Mouse (Mus musculus): ENCODE measurements around the gene Ccdc6.

The Ccdc6 gene

GRCm38 (mm10) chr10:70095506-70096270 lies 1.2 kb upstream of the Ccdc6 start:
- no peak for DNase-seq

- no peak for DNase-seq
Observed at GRCm38 (mm10) chr10:70097291-70097901, 475 bp downstream of the Ccdc6 start.

GRCm38 (mm10) chr10:70097911-70098569 lies 1.1 kb downstream of the Ccdc6 start:
- peak; percentile 43 for DNase-seq

- no peak for DNase-seq
Observed at GRCm38 (mm10) chr10:70098626-70099025, 1.7 kb downstream of the Ccdc6 start.

GRCm38 (mm10) chr10:70099052-70099451 lies 2.1 kb downstream of the Ccdc6 start:
- DNase-seq, result no peak

GRCm38 (mm10) chr10:70102086-70102485 lies 5.2 kb downstream of the Ccdc6 start:
- DNase-seq, result no peak

- no peak for DNase-seq
Observed at GRCm38 (mm10) chr10:70108016-70108415, 11.1 kb downstream of the Ccdc6 start.

GRCm38 (mm10) chr10:70109974-70110373 lies 13.1 kb downstream of the Ccdc6 start:
- no peak for DNase-seq

- no peak for DNase-seq
Observed at GRCm38 (mm10) chr10:70110815-70111214, 13.9 kb downstream of the Ccdc6 start.

GRCm38 (mm10) chr10:70111643-70112042 lies 14.7 kb downstream of the Ccdc6 start:
- DNase-seq, result no peak

GRCm38 (mm10) chr10:70114048-70114635 lies 17.2 kb downstream of the Ccdc6 start:
- DNase-seq, result no peak

GRCm38 (mm10) chr10:70116454-70116853 lies 19.5 kb downstream of the Ccdc6 start:
- no peak for DNase-seq

GRCm38 (mm10) chr10:70119451-70119850 lies 22.5 kb downstream of the Ccdc6 start:
- DNase-seq, result no peak

- no peak for DNase-seq
Observed at GRCm38 (mm10) chr10:70119851-70120370, 23.0 kb downstream of the Ccdc6 start.

GRCm38 (mm10) chr10:70120671-70121405 lies 23.9 kb downstream of the Ccdc6 start:
- DNase-seq, result no peak

GRCm38 (mm10) chr10:70121406-70121695 lies 24.4 kb downstream of the Ccdc6 start:
- no peak for DNase-seq

- DNase-seq, result no peak
Observed at GRCm38 (mm10) chr10:70123454-70123853, 26.5 kb downstream of the Ccdc6 start.

GRCm38 (mm10) chr10:70125491-70125890 lies 28.6 kb downstream of the Ccdc6 start:
- DNase-seq, result no peak

GRCm38 (mm10) chr10:70127273-70127672 lies 30.4 kb downstream of the Ccdc6 start:
- no peak for DNase-seq

GRCm38 (mm10) chr10:70128408-70128807 lies 31.5 kb downstream of the Ccdc6 start:
- DNase-seq, result no peak

- no peak for DNase-seq
Observed at GRCm38 (mm10) chr10:70132087-70132560, 35.2 kb downstream of the Ccdc6 start.

GRCm38 (mm10) chr10:70132714-70133113 lies 35.8 kb downstream of the Ccdc6 start:
- no peak for DNase-seq

GRCm38 (mm10) chr10:70133188-70133587 lies 36.3 kb downstream of the Ccdc6 start:
- DNase-seq, result peak; percentile 66

Measured in right cerebral cortex, postnatal 14 days (tissue).